Mouse (Mus musculus) CH12.LX (cell line): ENCODE measurements around the gene Usp7.

Source experiments
- CTCF ChIP-seq, 2 experiments: IDR thresholded peaks in 1 of 2; conservative IDR thresholded peaks in 1 of 2; 2 replicates each; pipeline ENCODE4 v1.5.1; 2011 to 2012; ENCODE audit warnings: low read depth in 2 of 2, low read length in 2 of 2, improper control_type of control experiment in 1 of 2, inconsistent platforms in 1 of 2, mild to moderate bottlenecking in 1 of 2, moderate library complexity in 1 of 2
- EP300 ChIP-seq: IDR thresholded peaks from 2 replicates; pipeline ENCODE4 v1.6.1; 2011; ENCODE audit warnings: low read length, improper control_type of control experiment
- HCFC1 ChIP-seq: IDR thresholded peaks from 2 replicates; pipeline ENCODE4 v1.6.1; 2012; ENCODE audit warnings: low read depth, mild to moderate bottlenecking, inconsistent platforms, low read length, improper control_type of control experiment
- JUN ChIP-seq: IDR thresholded peaks from 2 replicates; pipeline ENCODE4 v1.6.1; 2011; ENCODE audit warnings: low read depth, mild to moderate bottlenecking, low read length, improper control_type of control experiment, moderate library complexity; ENCODE audit not compliant: insufficient read depth
- JUND ChIP-seq: conservative IDR thresholded peaks from 2 replicates; pipeline ENCODE4 v1.6.1; 2011; ENCODE audit warnings: low read depth, low read length, improper control_type of control experiment
- KAT2A ChIP-seq: IDR thresholded peaks from 2 replicates; pipeline ENCODE4 v1.6.1; 2012; ENCODE audit warnings: low read length, improper control_type of control experiment, inconsistent platforms; ENCODE audit not compliant: insufficient replicate concordance
- MAX ChIP-seq: IDR thresholded peaks from 2 replicates; pipeline ENCODE4 v1.6.1; 2011; ENCODE audit warnings: low read length, improper control_type of control experiment
- POLR2A ChIP-seq: IDR thresholded peaks from 2 replicates; pipeline ENCODE4 v1.6.1; 2011; ENCODE audit warnings: low read depth, mild to moderate bottlenecking, improper control_type of control experiment, low read length
- RCOR1 ChIP-seq: conservative IDR thresholded peaks from 2 replicates; pipeline ENCODE4 v1.6.1; 2012; ENCODE audit warnings: low read depth, mild to moderate bottlenecking, inconsistent platforms, low read length, improper control_type of control experiment
- TBP ChIP-seq: conservative IDR thresholded peaks from 2 replicates; pipeline ENCODE4 v1.6.1; 2011; ENCODE audit warnings: low read depth, low read length, improper control_type of control experiment
- USF1 ChIP-seq: IDR thresholded peaks from 2 replicates; pipeline ENCODE4 v1.6.1; 2014; ENCODE audit warnings: low read depth, mild to moderate bottlenecking, inconsistent platforms, low read length, improper control_type of control experiment
- ZC3H11A ChIP-seq: IDR thresholded peaks from 2 replicates; pipeline ENCODE4 v1.6.1; 2012; ENCODE audit warnings: low read depth, mild to moderate bottlenecking, inconsistent platforms, low read length, improper control_type of control experiment

- no peak for TF ChIP-seq HCFC1
- no peak for TF ChIP-seq CTCF (conservative IDR thresholded peaks at IDR 0.05 in 1 of 2, IDR thresholded peaks at IDR 0.05 in 1 of 2; ENCODE audit: low read depth in 2 of 2, low read length in 2 of 2)
- no peak for TF ChIP-seq USF1
- TF ChIP-seq JUN: no peak
- TF ChIP-seq RCOR1: no peak
- TF ChIP-seq JUND: no peak
- TF ChIP-seq POLR2A: no peak
- TF ChIP-seq ZC3H11A: no peak
- TF ChIP-seq MAX: no peak
- no peak for TF ChIP-seq KAT2A
- no peak for TF ChIP-seq TBP
- no peak for TF ChIP-seq EP300
Observed at GRCm38 (mm10) chr16:8745751-8746150, 46.4 kb downstream of the Usp7 start.
